8 mouse cellular contexts compared by ENCODE assay signal in genomic region chr2:28468486-28469225, GRCm38 (mm10). TPM values are rescaled to one million over a fixed set of nuclear protein-coding genes. Genes with fewer than 3 reads are reported as not detected.
DNase-seq lines count a peak whose midpoint lies in the region; ATAC-seq lines count a peak whose summit lies in the region.

No protein-coding gene starts in this region.

- peak overlapping the region; percentile 94 for H3K4me3 ChIP-seq in megakaryocyte, embryonic 14.5 days (replicated peaks)
- peak overlapping the region; percentile 85 for H3K4me3 ChIP-seq in intestine, embryonic 14.5 days (ENCODE audit: low read depth, low read length)
- H3K4me3 ChIP-seq in neural tube, embryonic 14.5 days (ENCODE audit: low read depth, low read length): peak overlapping the region; percentile 97

- H3K9ac ChIP-seq in intestine, embryonic 14.5 days (ENCODE audit: low read length): peak overlapping the region; percentile 93
- H3K9ac ChIP-seq in neural tube, embryonic 14.5 days (replicated peaks; ENCODE audit: low read depth, low read length): peak overlapping the region; percentile 93

- WGBS in intestine, embryonic 14.5 days: 54% methylated on average over 18 of the region's 18 CpGs
- 58% methylated on average over 18 of the region's 18 CpGs for WGBS in neural tube, embryonic 14.5 days

- peak; percentile 33 for DNase-seq in adrenal gland, postnatal 10 days
- DNase-seq in adrenal gland, postnatal 25 days: no peak
- no peak for DNase-seq in intestine, embryonic 14.5 days (ENCODE audit: low spot score)
- DNase-seq in thymus, postnatal 0 days (ENCODE audit: low spot score): no peak
- no peak for DNase-seq in urinary bladder, postnatal 25 days (ENCODE audit: low spot score)

- no peak overlapping the region for H3K27ac ChIP-seq in intestine, embryonic 14.5 days (ENCODE audit: low read depth)
- H3K27ac ChIP-seq in neural tube, embryonic 14.5 days (ENCODE audit: low read depth, low read length): no peak overlapping the region

- peak overlapping the region; percentile 97 for H3K4me2 ChIP-seq in intestine, embryonic 14.5 days (ENCODE audit: low read length)
- H3K4me2 ChIP-seq in neural tube, embryonic 14.5 days (ENCODE audit: low read depth, low read length): peak overlapping the region; percentile 77

- ATAC-seq in megakaryocyte, adult 5-6 weeks (ENCODE audit: poor library complexity, severe bottlenecking): no peak
- ATAC-seq in intestine, embryonic 14.5 days (replicated peaks; ENCODE audit: low FRiP score, low TSS enrichment, low read depth): no peak
- no peak for ATAC-seq in neural tube, embryonic 14.5 days (ENCODE audit: low read depth)

- H3K27me3 ChIP-seq in megakaryocyte, embryonic 14.5 days (replicated peaks): peaks cover 23% of the 10 kb centered on the region
- H3K27me3 ChIP-seq in intestine, embryonic 14.5 days (replicated peaks; ENCODE audit: control insufficient read depth, insufficient read depth, low read length): no peaks in the 10 kb centered on the region
- H3K27me3 ChIP-seq in neural tube, embryonic 14.5 days (ENCODE audit: control insufficient read depth, insufficient read depth, low read length): no peaks in the 10 kb centered on the region

- H3K9me3 ChIP-seq in megakaryocyte, embryonic 14.5 days: peaks cover 4% of the 10 kb centered on the region; the same call in 1 of the 2 replicates
- peaks cover 4% of the 10 kb centered on the region; the same call in 1 of the 2 replicates for H3K9me3 ChIP-seq in intestine, embryonic 14.5 days (ENCODE audit: control insufficient read depth, low read length)
- H3K9me3 ChIP-seq in neural tube, embryonic 14.5 days (ENCODE audit: control insufficient read depth, low read length): no peaks in the 10 kb centered on the region

- peaks cover 44% of the 10 kb centered on the region for H3K4me1 ChIP-seq in megakaryocyte, embryonic 14.5 days
- peaks cover 8% of the 10 kb centered on the region for H3K4me1 ChIP-seq in intestine, embryonic 14.5 days (replicated peaks; ENCODE audit: control insufficient read depth, insufficient read depth, low read length)
- H3K4me1 ChIP-seq in neural tube, embryonic 14.5 days (ENCODE audit: control insufficient read depth, insufficient read depth, low read length): peaks cover 8% of the 10 kb centered on the region; the same call in 1 of the 2 replicates

- H3K36me3 ChIP-seq in megakaryocyte, embryonic 14.5 days (replicated peaks; ENCODE audit: low read length): peaks cover 42% of the 10 kb centered on the region
- H3K36me3 ChIP-seq in intestine, embryonic 14.5 days (ENCODE audit: control insufficient read depth, insufficient read depth, low read length): peaks cover 35% of the 10 kb centered on the region
- peaks cover 8% of the 10 kb centered on the region; the same call in 1 of the 2 replicates for H3K36me3 ChIP-seq in neural tube, embryonic 14.5 days (ENCODE audit: control insufficient read depth, insufficient read depth, low read length)

RNA-seq across cellular contexts. Expression of gene Mrps2, which starts 0.8 kb away (rescaled TPM):
- total RNA-seq in adrenal gland, postnatal 10 days (2021): 10 to 100 TPM; 64.6 to 75.6 TPM
- 52.4 and 61.8 TPM in 2 replicates for total RNA-seq in adrenal gland, postnatal 25 days (2021)
- 16.4 and 20.2 TPM in 2 replicates for polyA plus RNA-seq in megakaryocyte, embryonic 14.5 days (2012; ENCODE audit: insufficient read depth, low replicate concordance)
- total RNA-seq in megakaryocyte, adult 5-6 weeks (2015): 29.0 and 29.3 TPM in 2 replicates
- total RNA-seq in megakaryocyte, adult 5-6 weeks (2017): 15.7 and 16.7 TPM in 2 replicates
- polyA plus RNA-seq in intestine, embryonic 14.5 days (2014; fragmentation: Nextera tagmentation; extraction: Ambion mirVana): 64.4 and 69.1 TPM in 2 replicates
- polyA plus RNA-seq in neural tube, embryonic 14.5 days (2014; fragmentation: Nextera tagmentation; extraction: Ambion mirVana): 57.2 and 57.7 TPM in 2 replicates
- polyA plus RNA-seq in thymus, postnatal 0 days (2015; fragmentation: Nextera tagmentation; extraction: Ambion mirVana): 34.4 and 39.5 TPM in 2 replicates

RNA-seq across cellular contexts. Expression of gene 1700007K13Rik, which starts 2.5 kb away (rescaled TPM):
- total RNA-seq in adrenal gland, postnatal 10 days (2021): under 1 TPM; 0.64 to 0.99 TPM
- 1.0 TPM in 1 of 2 replicates, not detected in the other for total RNA-seq in adrenal gland, postnatal 25 days (2021)
- 7.8 and 12.3 TPM in 2 replicates for polyA plus RNA-seq in megakaryocyte, embryonic 14.5 days (2012; ENCODE audit: insufficient read depth, low replicate concordance)
- total RNA-seq in megakaryocyte, adult 5-6 weeks (2015): not detected in 2 replicates
- not detected in 2 replicates for total RNA-seq in megakaryocyte, adult 5-6 weeks (2017)
- 0.28 TPM in 1 of 2 replicates, not detected in the other for polyA plus RNA-seq in intestine, embryonic 14.5 days (2014; fragmentation: Nextera tagmentation; extraction: Ambion mirVana)
- 4.7 and 7.5 TPM in 2 replicates for polyA plus RNA-seq in neural tube, embryonic 14.5 days (2014; fragmentation: Nextera tagmentation; extraction: Ambion mirVana)
- polyA plus RNA-seq in thymus, postnatal 0 days (2015; fragmentation: Nextera tagmentation; extraction: Ambion mirVana): 0.57 and 1.3 TPM in 2 replicates

RNA-seq across cellular contexts. Expression of gene Ppp1r26, which starts 22.1 kb away (rescaled TPM):
- 1 to 10 TPM; 5.3 to 7.4 TPM for total RNA-seq in adrenal gland, postnatal 10 days (2021)
- 5.5 and 9.6 TPM in 2 replicates for total RNA-seq in adrenal gland, postnatal 25 days (2021)
- polyA plus RNA-seq in megakaryocyte, embryonic 14.5 days (2012; ENCODE audit: insufficient read depth, low replicate concordance): not detected in 2 replicates
- 0.21 and 0.29 TPM in 2 replicates for total RNA-seq in megakaryocyte, adult 5-6 weeks (2015)
- total RNA-seq in megakaryocyte, adult 5-6 weeks (2017): 0.37 and 0.40 TPM in 2 replicates
- polyA plus RNA-seq in intestine, embryonic 14.5 days (2014; fragmentation: Nextera tagmentation; extraction: Ambion mirVana): 4.5 and 5.2 TPM in 2 replicates
- polyA plus RNA-seq in neural tube, embryonic 14.5 days (2014; fragmentation: Nextera tagmentation; extraction: Ambion mirVana): 14.1 and 15.9 TPM in 2 replicates
- 0.16 and 0.24 TPM in 2 replicates for polyA plus RNA-seq in thymus, postnatal 0 days (2015; fragmentation: Nextera tagmentation; extraction: Ambion mirVana)

RNA-seq across cellular contexts. Expression of gene Gbgt1, which starts 28.0 kb away (rescaled TPM):
- 1 to 10 TPM; 4.3 to 5.4 TPM for total RNA-seq in adrenal gland, postnatal 10 days (2021)
- total RNA-seq in adrenal gland, postnatal 25 days (2021): 2.1 and 3.2 TPM in 2 replicates
- polyA plus RNA-seq in megakaryocyte, embryonic 14.5 days (2012; ENCODE audit: insufficient read depth, low replicate concordance): 0.85 TPM in 1 of 2 replicates, not detected in the other
- not detected in 2 replicates for total RNA-seq in megakaryocyte, adult 5-6 weeks (2015)
- 0.48 TPM in 1 of 2 replicates, not detected in the other for total RNA-seq in megakaryocyte, adult 5-6 weeks (2017)
- polyA plus RNA-seq in intestine, embryonic 14.5 days (2014; fragmentation: Nextera tagmentation; extraction: Ambion mirVana): 4.7 and 5.2 TPM in 2 replicates
- polyA plus RNA-seq in neural tube, embryonic 14.5 days (2014; fragmentation: Nextera tagmentation; extraction: Ambion mirVana): 0.23 and 1.6 TPM in 2 replicates
- polyA plus RNA-seq in thymus, postnatal 0 days (2015; fragmentation: Nextera tagmentation; extraction: Ambion mirVana): 0.35 and 0.88 TPM in 2 replicates

RNA-seq across cellular contexts. Expression of gene Gm10134, which starts 37.2 kb away (rescaled TPM):
- 1 to 10 TPM; 2.6 to 3.2 TPM for total RNA-seq in adrenal gland, postnatal 10 days (2021)
- total RNA-seq in adrenal gland, postnatal 25 days (2021): 3.4 TPM in 1 of 2 replicates, not detected in the other
- polyA plus RNA-seq in megakaryocyte, embryonic 14.5 days (2012; ENCODE audit: insufficient read depth, low replicate concordance): not detected in 2 replicates
- not detected in 2 replicates for total RNA-seq in megakaryocyte, adult 5-6 weeks (2015)
- not detected in 2 replicates for total RNA-seq in megakaryocyte, adult 5-6 weeks (2017)
- polyA plus RNA-seq in intestine, embryonic 14.5 days (2014; fragmentation: Nextera tagmentation; extraction: Ambion mirVana): 6.4 and 15.5 TPM in 2 replicates
- polyA plus RNA-seq in neural tube, embryonic 14.5 days (2014; fragmentation: Nextera tagmentation; extraction: Ambion mirVana): 3.5 TPM in 1 of 2 replicates, not detected in the other
- polyA plus RNA-seq in thymus, postnatal 0 days (2015; fragmentation: Nextera tagmentation; extraction: Ambion mirVana): 2.6 and 3.6 TPM in 2 replicates
